In the genomic region with DNA sequence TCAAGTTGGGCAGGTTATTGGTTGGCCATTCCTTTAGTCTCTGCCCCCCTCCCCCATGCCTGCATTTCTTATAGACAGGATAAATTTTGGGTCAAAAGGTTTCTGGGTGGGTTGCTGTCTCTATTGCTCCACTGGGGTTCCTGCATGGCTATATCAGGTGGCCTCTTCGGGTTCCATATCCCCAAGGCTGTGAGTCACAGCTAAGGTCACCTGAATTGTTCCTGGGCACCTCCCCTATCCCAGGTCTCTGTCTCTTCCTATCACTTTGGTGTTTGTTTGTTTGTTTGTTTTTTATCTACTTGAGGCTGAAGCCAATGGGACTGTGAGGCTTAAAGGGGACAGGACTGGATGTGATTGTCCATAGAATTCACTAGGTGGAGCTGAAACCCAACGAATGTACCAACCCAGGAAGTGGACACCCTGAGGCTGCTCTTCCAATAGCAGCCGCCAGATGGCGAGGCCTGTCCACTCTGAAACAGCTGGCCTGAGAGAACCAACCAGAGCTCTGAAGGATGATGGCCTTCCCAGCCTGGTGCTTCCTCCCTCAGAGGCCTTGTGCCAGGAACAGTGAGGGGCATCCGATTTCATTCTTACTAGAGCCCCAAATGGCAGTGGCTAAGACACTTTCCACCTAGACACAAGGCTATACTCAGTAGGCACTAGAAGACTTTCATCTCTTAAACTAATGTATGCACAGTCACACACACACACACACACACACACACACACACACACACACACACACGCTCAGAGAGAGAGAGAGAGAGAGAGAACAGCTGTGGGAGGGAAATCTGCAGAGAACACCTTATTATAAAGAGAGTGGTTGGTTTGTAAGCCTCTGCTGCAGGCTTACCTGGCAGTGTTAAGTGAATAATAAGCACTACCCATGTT, we compare ENCODE assay signal across 8 mouse cellular contexts. TPM values are rescaled to one million over a fixed set of nuclear protein-coding genes. Genes with fewer than 3 reads are reported as not detected.
DNase-seq lines count a peak whose midpoint lies in the region; ATAC-seq lines count a peak whose summit lies in the region.

No protein-coding gene starts in this region.

- no peaks in the 10 kb centered on the region for H3K9me3 ChIP-seq in forebrain, embryonic 11.5 days (ENCODE audit: control insufficient read depth, low read length)
- no peaks in the 10 kb centered on the region for H3K9me3 ChIP-seq in heart, embryonic 15.5 days (replicated peaks)
- no peaks in the 10 kb centered on the region for H3K9me3 ChIP-seq in liver, embryonic 13.5 days (replicated peaks)
- H3K9me3 ChIP-seq in neural tube, embryonic 11.5 days (ENCODE audit: control insufficient read depth, low read length), result no peaks in the 10 kb centered on the region
- no peaks in the 10 kb centered on the region for H3K9me3 ChIP-seq in stomach, embryonic 15.5 days

- no peaks in the 10 kb centered on the region for H3K27me3 ChIP-seq in forebrain, embryonic 11.5 days (ENCODE audit: control insufficient read depth, insufficient read depth, low read length)
- peaks cover 5% of the 10 kb centered on the region; the same call in 1 of the 2 replicates for H3K27me3 ChIP-seq in heart, embryonic 15.5 days
- no peaks in the 10 kb centered on the region for H3K27me3 ChIP-seq in liver, embryonic 13.5 days
- H3K27me3 ChIP-seq in neural tube, embryonic 11.5 days (ENCODE audit: control insufficient read depth, insufficient read depth, low read length), result no peaks in the 10 kb centered on the region
- 0 out of 2 replicates have a peak, but pooled peaks cover 5% of the 10 kb centered on the region for H3K27me3 ChIP-seq in stomach, embryonic 15.5 days (replicated peaks)

- H3K4me2 ChIP-seq in forebrain, embryonic 11.5 days (ENCODE audit: low read depth, low read length, severe bottlenecking), result no peak overlapping the region
- H3K4me2 ChIP-seq in heart, embryonic 15.5 days, result no peak overlapping the region
- H3K4me2 ChIP-seq in liver, embryonic 13.5 days, result no peak overlapping the region
- H3K4me2 ChIP-seq in neural tube, embryonic 11.5 days (ENCODE audit: low read depth), result no peak overlapping the region
- H3K4me2 ChIP-seq in stomach, embryonic 15.5 days, result no peak overlapping the region

- DNase-seq in 416B (ENCODE audit: low read depth), result peak; percentile 76
- peak; percentile 74 for DNase-seq in c-Kit-positive CD71-negative TER-119-negative erythroid progenitor cells, embryonic 14.5 days (ENCODE audit: low read depth)
- DNase-seq in forebrain, embryonic 11.5 days (ENCODE audit: low spot score), result peak; percentile 94
- peak; percentile 92 for DNase-seq in kidney, postnatal 14 days
- DNase-seq in liver, embryonic 13.5 days, result peak; percentile 40
- peak; percentile 94 for DNase-seq in neural tube, embryonic 11.5 days (ENCODE audit: low spot score)

- no peak overlapping the region for H3K4me3 ChIP-seq in forebrain, embryonic 11.5 days (ENCODE audit: low read depth, low read length)
- no peak overlapping the region for H3K4me3 ChIP-seq in heart, embryonic 15.5 days
- no peak overlapping the region for H3K4me3 ChIP-seq in liver, embryonic 13.5 days (replicated peaks)
- H3K4me3 ChIP-seq in neural tube, embryonic 11.5 days (ENCODE audit: low read depth, low read length), result no peak overlapping the region
- H3K4me3 ChIP-seq in stomach, embryonic 15.5 days (replicated peaks), result no peak overlapping the region

- H3K9ac ChIP-seq in forebrain, embryonic 11.5 days (ENCODE audit: low read length), result no peak overlapping the region
- H3K9ac ChIP-seq in heart, embryonic 15.5 days, result no peak overlapping the region
- H3K9ac ChIP-seq in liver, embryonic 13.5 days, result no peak overlapping the region
- no peak overlapping the region for H3K9ac ChIP-seq in neural tube, embryonic 11.5 days (ENCODE audit: low read length)
- H3K9ac ChIP-seq in stomach, embryonic 15.5 days, result no peak overlapping the region

- no peaks in the 10 kb centered on the region for H3K4me1 ChIP-seq in forebrain, embryonic 11.5 days (replicated peaks; ENCODE audit: control insufficient read depth, insufficient read depth, low read length)
- H3K4me1 ChIP-seq in heart, embryonic 15.5 days (replicated peaks), result no peaks in the 10 kb centered on the region
- no peaks in the 10 kb centered on the region for H3K4me1 ChIP-seq in liver, embryonic 13.5 days (replicated peaks)
- no peaks in the 10 kb centered on the region for H3K4me1 ChIP-seq in neural tube, embryonic 11.5 days (ENCODE audit: control insufficient read depth, insufficient read depth, low read length)
- 0 out of 2 replicates have a peak, but pooled peaks cover 4% of the 10 kb centered on the region for H3K4me1 ChIP-seq in stomach, embryonic 15.5 days

- H3K36me3 ChIP-seq in forebrain, embryonic 11.5 days (ENCODE audit: control insufficient read depth, insufficient read depth, low read length), result no peaks in the 10 kb centered on the region
- no peaks in the 10 kb centered on the region for H3K36me3 ChIP-seq in heart, embryonic 15.5 days
- H3K36me3 ChIP-seq in liver, embryonic 13.5 days, result no peaks in the 10 kb centered on the region
- no peaks in the 10 kb centered on the region for H3K36me3 ChIP-seq in neural tube, embryonic 11.5 days (ENCODE audit: control insufficient read depth, insufficient read depth, low read length)
- H3K36me3 ChIP-seq in stomach, embryonic 15.5 days, result no peaks in the 10 kb centered on the region

- 28% methylated on average over 6 of the region's 6 CpGs for WGBS in forebrain, embryonic 11.5 days
- WGBS in heart, embryonic 15.5 days, result 18% methylated on average over 6 of the region's 6 CpGs
- WGBS in liver, embryonic 13.5 days (ENCODE audit: insufficient replicate concordance), result 12% methylated on average over 6 of the region's 6 CpGs
- WGBS in neural tube, embryonic 11.5 days, result 28% methylated on average over 6 of the region's 6 CpGs
- WGBS in stomach, embryonic 15.5 days, result 22% methylated on average over 6 of the region's 6 CpGs

- ATAC-seq in forebrain, embryonic 11.5 days (replicated peaks; ENCODE audit: low FRiP score), result peak; percentile 71
- peak; percentile 62; the same call in 1 of the 2 replicates for ATAC-seq in heart, embryonic 15.5 days (replicated peaks; ENCODE audit: insufficient number of reproducible peaks, insufficient read depth, low FRiP score, low read depth)
- peak; percentile 48; the same call in 1 of the 2 replicates for ATAC-seq in liver, embryonic 13.5 days (ENCODE audit: low read depth)
- peak; percentile 83 for ATAC-seq in neural tube, embryonic 11.5 days (ENCODE audit: insufficient read depth, low FRiP score, low TSS enrichment)
- ATAC-seq in stomach, embryonic 15.5 days (ENCODE audit: insufficient read depth, low FRiP score, low read depth), result peak; percentile 76

- H3K27ac ChIP-seq in forebrain, embryonic 11.5 days (ENCODE audit: low read depth, low read length), result no peak overlapping the region
- H3K27ac ChIP-seq in heart, embryonic 15.5 days, result no peak overlapping the region
- no peak overlapping the region for H3K27ac ChIP-seq in liver, embryonic 13.5 days
- no peak overlapping the region for H3K27ac ChIP-seq in neural tube, embryonic 11.5 days (ENCODE audit: low read depth, low read length)
- no peak overlapping the region for H3K27ac ChIP-seq in stomach, embryonic 15.5 days

RNA-seq across cellular contexts. Expression of a gene that starts 8.9 kb away (rescaled TPM):
- 40.4 and 43.9 TPM in 2 replicates for polyA plus RNA-seq in forebrain, embryonic 11.5 days (2014; fragmentation: Nextera tagmentation; extraction: Ambion mirVana)
- 112 and 153 TPM in 2 replicates for polyA plus RNA-seq in heart, embryonic 15.5 days (2015; fragmentation: Nextera tagmentation; extraction: Ambion mirVana)
- 12.4 and 13.2 TPM in 2 replicates for polyA plus RNA-seq in liver, embryonic 13.5 days (2015; fragmentation: Nextera tagmentation; extraction: Ambion mirVana)
- 79.8 and 90.7 TPM in 2 replicates for polyA plus RNA-seq in neural tube, embryonic 11.5 days (2014; fragmentation: Nextera tagmentation; extraction: Ambion mirVana)
- polyA plus RNA-seq in stomach, embryonic 15.5 days (2015; fragmentation: Nextera tagmentation; extraction: Ambion mirVana), result 159 and 169 TPM in 2 replicates

RNA-seq across cellular contexts. Expression of a gene that starts 37.0 kb away (rescaled TPM):
- 3.2 and 3.9 TPM in 2 replicates for polyA plus RNA-seq in forebrain, embryonic 11.5 days (2014; fragmentation: Nextera tagmentation; extraction: Ambion mirVana)
- 4.0 and 8.2 TPM in 2 replicates for polyA plus RNA-seq in heart, embryonic 15.5 days (2015; fragmentation: Nextera tagmentation; extraction: Ambion mirVana)
- 3.4 and 4.1 TPM in 2 replicates for polyA plus RNA-seq in liver, embryonic 13.5 days (2015; fragmentation: Nextera tagmentation; extraction: Ambion mirVana)
- polyA plus RNA-seq in neural tube, embryonic 11.5 days (2014; fragmentation: Nextera tagmentation; extraction: Ambion mirVana), result 4.4 and 5.7 TPM in 2 replicates
- polyA plus RNA-seq in stomach, embryonic 15.5 days (2015; fragmentation: Nextera tagmentation; extraction: Ambion mirVana), result 10.4 and 14.2 TPM in 2 replicates

Comparison
In these comparisons a context has a peak if more than half of its experiments do, and no peak if none do; other contexts are left out.
1. DNase-seq: peak in every context shown above with its lines; median percentile 94 in forebrain, embryonic 11.5 days; 94 in neural tube, embryonic 11.5 days; 92 in kidney, postnatal 14 days; 76 in 416B; 74 in c-Kit-positive CD71-negative TER-119-negative erythroid progenitor cells, embryonic 14.5 days; 40 in liver, embryonic 13.5 days.